Mouse (Mus musculus) layer of hippocampus, adult 18-20 months (tissue): Measurements from ENCODE around the gene Hic1. TPM values are rescaled to one million over a fixed set of nuclear protein-coding genes. Genes with fewer than 3 reads are reported as not detected.

Source experiments
- DNase-seq, 2 experiments: peaks; one replicate each; pipeline ENCODE4 v3.0.0; 2022; ENCODE audit warnings: low spot score in 2 of 2
- total RNA-seq, 2 experiments: library from RNA; stranded (reverse); gene quantifications; 2 replicates each; pipeline ENCODE4 v1.2.3; 2021

Gene Hic1
- total RNA-seq, 2 experiments from 2014 or later, result 2.7 to 3.3 TPM

- DNase-seq, result no peak
Measured at GRCm38 (mm10) chr11:75152603-75153557, 16.4 kb downstream of the Hic1 start.

GRCm38 (mm10) chr11:75150346-75150745 is 19.0 kb downstream of the Hic1 start:
- DNase-seq, result no peak

- DNase-seq, result no peak
Measured at GRCm38 (mm10) chr11:75148332-75149035, 20.8 kb downstream of the Hic1 start.

- no peak for DNase-seq
Measured at GRCm38 (mm10) chr11:75147846-75148168, 21.5 kb downstream of the Hic1 start.

GRCm38 (mm10) chr11:75147106-75147845 is 22.0 kb downstream of the Hic1 start:
- DNase-seq, result no peak

GRCm38 (mm10) chr11:75145841-75146240 is 23.5 kb downstream of the Hic1 start:
- no peak for DNase-seq

GRCm38 (mm10) chr11:75142749-75143148 is 26.6 kb downstream of the Hic1 start:
- no peak for DNase-seq

- DNase-seq, result no peak
Measured at GRCm38 (mm10) chr11:75141913-75142312, 27.4 kb downstream of the Hic1 start.

GRCm38 (mm10) chr11:75141038-75141437 is 28.3 kb downstream of the Hic1 start:
- no peak for DNase-seq

GRCm38 (mm10) chr11:75140431-75140830 is 28.9 kb downstream of the Hic1 start:
- no peak for DNase-seq

GRCm38 (mm10) chr11:75139122-75139963 is 30.0 kb downstream of the Hic1 start:
- no peak for DNase-seq

- DNase-seq, result no peak
Measured at GRCm38 (mm10) chr11:75136666-75137398, 32.5 kb downstream of the Hic1 start.

GRCm38 (mm10) chr11:75135358-75135757 is 34.0 kb downstream of the Hic1 start:
- DNase-seq, result no peak

GRCm38 (mm10) chr11:75134485-75135068 is 34.7 kb downstream of the Hic1 start:
- DNase-seq, result no peak

GRCm38 (mm10) chr11:75133951-75134350 is 35.4 kb downstream of the Hic1 start:
- DNase-seq, result no peak

GRCm38 (mm10) chr11:75133391-75133790 is 35.9 kb downstream of the Hic1 start:
- DNase-seq, result no peak

- peak; percentile 42 to 62 for DNase-seq
Measured at GRCm38 (mm10) chr11:75132278-75132677, 37.0 kb downstream of the Hic1 start.

GRCm38 (mm10) chr11:75131300-75131699 is 38.0 kb downstream of the Hic1 start:
- DNase-seq, result no peak

GRCm38 (mm10) chr11:75129481-75129880 is 39.8 kb downstream of the Hic1 start:
- no peak for DNase-seq

- no peak for DNase-seq
Measured at GRCm38 (mm10) chr11:75126384-75126783, 42.9 kb downstream of the Hic1 start.
